Mouse (Mus musculus) ES-Bruce4 (cell line): ENCODE data around the gene Gtf2f2.

Experiments used
- CTCF ChIP-seq: IDR thresholded peaks from one replicate; pipeline ENCODE4 v1.8.1; 2011; ENCODE audit warnings: low read depth, low read length
- EP300 ChIP-seq: IDR thresholded peaks from 2 replicates; pipeline ENCODE4 v1.6.1; 2011; ENCODE audit warnings: low read depth, low read length; ENCODE audit not compliant: insufficient read depth
- POLR2A ChIP-seq: IDR thresholded peaks from one replicate; pipeline ENCODE4 v1.8.1; 2011; ENCODE audit warnings: low read length; ENCODE audit not compliant: insufficient read depth

GRCm38 (mm10) chr14:75869769-75870363 lies 140.8 kb downstream of the Gtf2f2 start:
- TF ChIP-seq CTCF (no peak), POLR2A (no peak), EP300 (no peak)
